Mouse (Mus musculus) CH12.LX (cell line): ENCODE results near the gene Hoxd3. TPM values are rescaled to one million over a fixed set of nuclear protein-coding genes. Genes with fewer than 3 reads are reported as not detected.

Experiments
- DNase-seq: peaks from one replicate; pipeline ENCODE4 v3.0.0-alpha.2; 2013; ENCODE audit errors: extremely low read depth
- H3K27ac ChIP-seq: 2 replicates; pipeline ENCODE4 v1.5.1; 2012; ENCODE audit warnings: low read depth, mild to moderate bottlenecking, control low read depth, moderate library complexity; ENCODE audit not compliant: insufficient read depth
- H3K27me3 ChIP-seq: replicated peaks from 2 replicates; pipeline ENCODE3; 2012; ENCODE audit warnings: inconsistent platforms
- H3K36me3 ChIP-seq, 2 experiments: replicated peaks in 1 of 2; 2 replicates each; pipeline versions ENCODE3 to v1.6.1; 2012; ENCODE audit warnings: inconsistent platforms in 1 of 2, low read length in 1 of 2, mild to moderate bottlenecking in 1 of 2, mixed read lengths in 1 of 2, moderate library complexity in 1 of 2; ENCODE audit not compliant: control insufficient read depth in 1 of 2, insufficient read depth in 1 of 2
- H3K4me1 ChIP-seq, 2 experiments: 2 replicates each; pipeline ENCODE4 v1.6.1; 2012; ENCODE audit warnings: inconsistent platforms in 1 of 2, moderate library complexity in 1 of 2; ENCODE audit not compliant: insufficient read depth in 2 of 2, control insufficient read depth in 1 of 2
- H3K4me2 ChIP-seq: 2 replicates; pipeline ENCODE4 v1.6.1; 2012; ENCODE audit warnings: low read depth, mild to moderate bottlenecking, control low read depth; ENCODE audit not compliant: poor library complexity, insufficient read depth, severe bottlenecking
- H3K4me3 ChIP-seq, 3 experiments: fragments of 150-350 bp in 1 of 3; sonication (generic) in 1 of 3; replicated peaks in 1 of 3; 2 replicates each; pipeline versions ENCODE3 to v1.5.1; 2011 to 2012; ENCODE audit warnings: low read depth in 2 of 3, low read length in 2 of 3, mild to moderate bottlenecking in 2 of 3, moderate library complexity in 2 of 3, control low read depth in 1 of 3, improper control_type of control experiment in 1 of 3, inconsistent platforms in 1 of 3, mixed read lengths in 1 of 3; ENCODE audit not compliant: poor library complexity in 1 of 3
- H3K79me2 ChIP-seq: replicated peaks from 2 replicates; pipeline ENCODE4 v1.6.1; 2012; ENCODE audit warnings: mild to moderate bottlenecking, moderate library complexity; ENCODE audit not compliant: control insufficient read depth, poor library complexity, insufficient read depth, severe bottlenecking; ENCODE audit errors: extremely low read depth
- H3K9ac ChIP-seq: 2 replicates; pipeline ENCODE4 v1.6.1; 2012; ENCODE audit warnings: low read depth, mild to moderate bottlenecking, control low read depth, moderate library complexity; ENCODE audit not compliant: insufficient read depth
- H3K9me3 ChIP-seq: replicated peaks from 2 replicates; pipeline ENCODE3; 2012; ENCODE audit warnings: low read length, inconsistent platforms, mixed read lengths
- BHLHE40 ChIP-seq: IDR thresholded peaks from 2 replicates; pipeline ENCODE4 v1.6.1; 2011; ENCODE audit warnings: mild to moderate bottlenecking, low read depth, low read length, improper control_type of control experiment
- CHD2 ChIP-seq: IDR thresholded peaks from 2 replicates; pipeline ENCODE4 v1.6.1; 2011; ENCODE audit warnings: low read length, improper control_type of control experiment
- CTCF ChIP-seq, 2 experiments: IDR thresholded peaks in 1 of 2; conservative IDR thresholded peaks in 1 of 2; 2 replicates each; pipeline ENCODE4 v1.5.1; 2011 to 2012; ENCODE audit warnings: low read depth in 2 of 2, low read length in 2 of 2, improper control_type of control experiment in 1 of 2, inconsistent platforms in 1 of 2, mild to moderate bottlenecking in 1 of 2, moderate library complexity in 1 of 2
- ELF1 ChIP-seq: IDR thresholded peaks from 2 replicates; pipeline ENCODE4 v1.6.1; 2014; ENCODE audit warnings: low read depth, mild to moderate bottlenecking, inconsistent platforms, low read length, improper control_type of control experiment
- JUN ChIP-seq: IDR thresholded peaks from 2 replicates; pipeline ENCODE4 v1.6.1; 2011; ENCODE audit warnings: low read depth, mild to moderate bottlenecking, low read length, improper control_type of control experiment, moderate library complexity; ENCODE audit not compliant: insufficient read depth
- MAFK ChIP-seq: IDR thresholded peaks from 2 replicates; pipeline ENCODE4 v1.6.1; 2011; ENCODE audit warnings: low read length, improper control_type of control experiment; ENCODE audit not compliant: insufficient replicate concordance
- MYC ChIP-seq: IDR thresholded peaks from 2 replicates; pipeline ENCODE4 v1.6.1; 2011; ENCODE audit warnings: low read depth, mild to moderate bottlenecking, improper control_type of control experiment, low read length
- NRF1 ChIP-seq: IDR thresholded peaks from 2 replicates; pipeline ENCODE4 v1.6.1; 2014; ENCODE audit warnings: low read depth, mild to moderate bottlenecking, inconsistent platforms, low read length, improper control_type of control experiment, moderate library complexity
- PAX5 ChIP-seq: IDR thresholded peaks from 2 replicates; pipeline ENCODE4 v1.6.1; 2012; ENCODE audit warnings: low read length, inconsistent platforms, mixed read lengths
- POLR2A ChIP-seq: IDR thresholded peaks from 2 replicates; pipeline ENCODE4 v1.6.1; 2011; ENCODE audit warnings: low read depth, mild to moderate bottlenecking, improper control_type of control experiment, low read length
- RCOR1 ChIP-seq: conservative IDR thresholded peaks from 2 replicates; pipeline ENCODE4 v1.6.1; 2012; ENCODE audit warnings: low read depth, mild to moderate bottlenecking, inconsistent platforms, low read length, improper control_type of control experiment
- SMC3 ChIP-seq: IDR thresholded peaks from 2 replicates; pipeline ENCODE4 v1.6.1; 2011; ENCODE audit warnings: low read depth, low read length, improper control_type of control experiment
- USF1 ChIP-seq: IDR thresholded peaks from 2 replicates; pipeline ENCODE4 v1.6.1; 2014; ENCODE audit warnings: low read depth, mild to moderate bottlenecking, inconsistent platforms, low read length, improper control_type of control experiment
- ZC3H11A ChIP-seq: IDR thresholded peaks from 2 replicates; pipeline ENCODE4 v1.6.1; 2012; ENCODE audit warnings: low read depth, mild to moderate bottlenecking, inconsistent platforms, low read length, improper control_type of control experiment
- ZKSCAN1 ChIP-seq: IDR thresholded peaks from 2 replicates; pipeline ENCODE4 v1.6.1; 2012; ENCODE audit warnings: low read depth, inconsistent platforms, low read length, improper control_type of control experiment, borderline replicate concordance
- ZNF384 ChIP-seq: IDR thresholded peaks from 2 replicates; pipeline ENCODE4 v1.6.1; 2012; ENCODE audit warnings: low read depth, low read length, improper control_type of control experiment, inconsistent platforms
- dilution Hi-C: fragments of 300-500 bp; cut with MboI; formaldehyde crosslinking; loops from 2 replicates; pipeline ENCODE4 v1.14.3; 2020; ENCODE audit warnings: low sequenced_read_pairs; ENCODE audit not compliant: extremely low pct_unique_long_range_greater_than_20kb, extremely low pct_ligation_motif_present
- in situ Hi-C: fragments of 300-500 bp; cut with MboI; formaldehyde crosslinking; loops from 3 replicates; pipeline ENCODE4 v1.14.3; 2019; ENCODE audit warnings: low sequenced_read_pairs, low pct_ligation_motif_present, low pct_unique_long_range_greater_than_20kb, mixed read lengths
- polyA plus RNA-seq: library from polyadenylated mRNA; unstranded; fragments of >175 nt; gene quantifications from 2 replicates; pipeline ENCODE4 v1.2.1, GENCODE M21; 2012; ENCODE audit warnings: low read depth; ENCODE audit not compliant: insufficient read length
- total RNA-seq, 2 experiments: library from RNA; depleted of rRNA; stranded (reverse); fragments of 300-350 nt in 1 of 2; fragments of >200 nt in 1 of 2; gene quantifications; 2 replicates each; pipeline ENCODE4 v1.2.3; 2012 to 2014

The Hoxd3 gene
- total and polyA plus RNA-seq, 3 experiments: 0.12 to 1.1 TPM; not detected in 1

GRCm38 (mm10) chr2:74685059-74685603 lies 26.6 kb upstream of the Hoxd3 start:
- dilution Hi-C loops: no loop called here
- no peak for DNase-seq
- H3K27me3 ChIP-seq: no peaks in the 10 kb centered on the region
- in situ Hi-C loops: loop anchor here (25.0 kb wide), 1 partner anchor 627 kb away; no protein-coding TSS in a partner anchor
- no peak for TF ChIP-seq MYC
- TF ChIP-seq ELF1: no peak
- no peak for TF ChIP-seq USF1
- no peak for TF ChIP-seq ZKSCAN1
- TF ChIP-seq JUN: no peak
- no peak for TF ChIP-seq PAX5
- TF ChIP-seq NRF1: no peak
- H3K4me1 ChIP-seq: no peaks in the 10 kb centered on the region
- no peaks in the 10 kb centered on the region for H3K79me2 ChIP-seq
- H3K36me3 ChIP-seq: no peaks in the 10 kb centered on the region
- H3K27ac ChIP-seq: no peak overlapping the region
- H3K4me3 ChIP-seq: no peak overlapping the region
- no peak overlapping the region for H3K4me2 ChIP-seq
- H3K9me3 ChIP-seq: peaks cover 24% of the 10 kb centered on the region
- no peak overlapping the region for H3K9ac ChIP-seq

- no peaks in the 10 kb centered on the region for H3K4me1 ChIP-seq
- H3K9me3 ChIP-seq: peaks cover 21% of the 10 kb centered on the region
- H3K4me3 ChIP-seq: no peak overlapping the region
- H3K27me3 ChIP-seq: no peaks in the 10 kb centered on the region
- peak; percentile 41 for DNase-seq
- H3K9ac ChIP-seq: no peak overlapping the region
- H3K4me2 ChIP-seq: no peak overlapping the region
- H3K27ac ChIP-seq: no peak overlapping the region
- no peaks in the 10 kb centered on the region for H3K79me2 ChIP-seq
- H3K36me3 ChIP-seq: no peaks in the 10 kb centered on the region
- in situ Hi-C loops: loop anchor here (25.0 kb wide), 1 partner anchor 626 kb away; no protein-coding TSS in a partner anchor
- TF ChIP-seq CHD2: no peak
- TF ChIP-seq CTCF (conservative IDR thresholded peaks at IDR 0.05 in 1 of 2, IDR thresholded peaks at IDR 0.05 in 1 of 2; ENCODE audit: low read depth in 2 of 2, low read length in 2 of 2): peak in 1 of 2 experiments; percentile 57; a peak in 2 of 4 replicates
- TF ChIP-seq MAFK: no peak
- TF ChIP-seq ELF1: no peak
- TF ChIP-seq ZNF384: peak; percentile 88
- TF ChIP-seq RCOR1: no peak
- TF ChIP-seq ZC3H11A: no peak
- peak; percentile 34 for TF ChIP-seq SMC3
- TF ChIP-seq BHLHE40: no peak
- TF ChIP-seq POLR2A: no peak
- dilution Hi-C loops: no loop called here
Observed at GRCm38 (mm10) chr2:74686301-74686987, 25.3 kb upstream of the Hoxd3 start.
